Mouse (Mus musculus): ENCODE data around the gene Mfsd4a. TPM values are rescaled to one million over a fixed set of nuclear protein-coding genes. Genes with fewer than 3 reads are reported as not detected.

The Mfsd4a gene
- total RNA-seq, 4 experiments from 2014 or later: 11.6 to 17.4 (median 14.7) TPM

DNA sequence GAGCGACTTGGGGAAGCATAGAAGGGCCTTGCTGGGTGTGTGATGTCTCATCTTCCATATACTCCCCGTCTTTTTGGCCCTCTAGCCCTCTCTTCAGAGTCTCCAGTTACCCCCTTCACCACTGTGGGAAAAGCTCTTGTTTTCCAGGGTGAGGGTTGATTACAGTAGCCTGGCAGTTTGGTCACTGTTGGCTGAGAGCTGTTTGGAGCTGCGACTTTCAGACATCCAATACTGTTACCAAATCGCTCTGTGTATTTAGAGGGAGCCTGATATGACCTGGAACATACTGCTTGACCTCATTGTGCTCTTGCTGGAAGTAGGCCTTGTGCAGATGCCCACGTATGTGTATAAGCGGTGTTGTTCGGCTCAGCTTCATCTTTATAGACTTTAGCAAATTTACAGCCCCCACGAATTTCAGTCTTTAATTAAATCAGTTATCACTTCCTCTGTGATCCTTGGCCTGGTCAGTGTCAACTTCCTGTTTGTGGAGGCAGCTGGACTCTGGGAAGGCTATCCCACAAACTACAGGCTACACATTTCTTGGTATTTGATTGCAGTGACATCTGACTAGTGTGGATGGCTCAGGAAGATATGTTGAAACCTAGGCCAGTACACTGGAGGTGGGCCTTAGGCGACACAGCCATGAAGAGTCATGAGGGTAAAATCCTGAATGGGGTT is 77.6 kb downstream of the Mfsd4a start:
- DNase-seq (ENCODE audit: low spot score in 2 of 2): no peak

DNA sequence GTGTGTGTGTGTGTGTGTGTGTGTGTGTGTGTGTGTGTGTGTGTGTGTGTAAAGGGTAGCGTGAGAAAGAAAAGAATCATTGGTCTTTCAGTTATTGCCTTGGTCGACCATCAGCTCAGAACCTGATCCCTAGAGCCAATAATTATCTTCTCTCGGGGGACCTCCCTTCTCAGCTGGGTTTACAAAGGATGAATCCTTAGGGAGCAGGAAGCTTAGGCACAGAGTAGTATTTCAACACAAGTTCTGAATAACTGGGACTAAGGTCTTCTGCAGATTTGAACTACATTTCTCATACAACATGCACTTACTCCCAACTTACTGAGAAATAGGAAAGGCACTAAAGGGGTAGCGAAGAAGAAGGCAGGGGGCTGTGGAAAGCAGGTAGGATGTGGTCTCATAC is 78.4 kb downstream of the Mfsd4a start:
- DNase-seq (ENCODE audit: low spot score in 2 of 2): no peak

DNA sequence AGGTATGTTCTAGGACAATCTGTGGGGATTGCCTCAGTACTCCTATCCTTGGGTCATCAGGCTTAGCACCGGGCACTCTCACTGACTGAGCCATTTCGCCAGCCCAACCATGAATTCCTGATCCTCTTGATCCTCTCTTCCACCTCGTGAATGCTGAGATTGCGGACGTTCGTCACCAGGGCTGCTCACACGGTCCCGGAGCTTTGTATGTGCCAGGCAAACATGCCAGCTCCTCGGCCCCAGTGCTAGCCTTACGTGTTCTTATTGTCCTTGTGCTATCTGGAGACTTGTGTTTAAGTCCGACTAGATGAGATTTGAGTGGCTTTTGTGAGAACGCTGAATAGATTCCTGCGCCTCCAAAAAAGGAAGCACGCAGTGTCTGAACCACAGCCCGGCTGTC is 80.4 kb downstream of the Mfsd4a start:
- no peak for DNase-seq (ENCODE audit: low spot score in 2 of 2)

DNA sequence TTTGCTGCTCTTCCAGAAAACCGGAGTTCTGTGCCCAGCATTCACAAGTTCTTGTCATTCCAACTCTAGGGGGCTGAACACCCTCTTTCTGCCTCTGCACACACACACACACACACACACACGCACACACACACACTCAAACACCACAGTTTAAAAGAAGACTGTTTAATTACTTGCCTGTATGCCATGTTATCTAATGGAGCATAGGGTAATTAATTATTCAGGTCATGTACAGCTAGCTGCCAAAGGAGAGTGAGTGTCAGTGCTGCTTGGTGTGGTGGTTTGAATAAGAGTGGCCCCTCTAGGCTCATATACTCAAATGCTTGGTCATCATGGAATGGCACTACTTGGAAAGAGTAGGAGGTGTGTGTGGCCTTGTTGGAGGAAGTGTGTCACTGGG is 84.1 kb downstream of the Mfsd4a start:
- no peak for DNase-seq (ENCODE audit: low spot score in 2 of 2)

DNA sequence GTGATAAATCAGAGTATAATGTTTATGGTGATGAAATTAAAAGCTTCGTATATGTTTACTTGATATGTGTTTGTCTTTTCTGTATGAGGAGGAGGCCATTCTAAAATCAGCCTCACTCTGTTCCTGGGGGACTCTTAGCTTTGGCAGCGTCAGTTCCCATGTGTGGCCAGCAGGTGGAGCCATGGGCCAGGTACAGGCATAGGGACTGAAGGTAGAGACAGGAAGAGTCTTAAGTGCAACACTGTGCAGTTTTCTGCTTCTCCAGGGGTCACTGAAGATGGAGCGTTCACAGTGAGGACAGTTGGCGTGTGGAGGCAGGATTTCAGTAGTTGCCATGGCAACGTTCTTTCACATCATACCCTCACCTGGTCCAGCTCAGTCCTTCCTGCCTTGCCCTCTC is 85.0 kb downstream of the Mfsd4a start:
- peak; percentile 49 to 55 for DNase-seq (ENCODE audit: low spot score in 2 of 2)

DNA sequence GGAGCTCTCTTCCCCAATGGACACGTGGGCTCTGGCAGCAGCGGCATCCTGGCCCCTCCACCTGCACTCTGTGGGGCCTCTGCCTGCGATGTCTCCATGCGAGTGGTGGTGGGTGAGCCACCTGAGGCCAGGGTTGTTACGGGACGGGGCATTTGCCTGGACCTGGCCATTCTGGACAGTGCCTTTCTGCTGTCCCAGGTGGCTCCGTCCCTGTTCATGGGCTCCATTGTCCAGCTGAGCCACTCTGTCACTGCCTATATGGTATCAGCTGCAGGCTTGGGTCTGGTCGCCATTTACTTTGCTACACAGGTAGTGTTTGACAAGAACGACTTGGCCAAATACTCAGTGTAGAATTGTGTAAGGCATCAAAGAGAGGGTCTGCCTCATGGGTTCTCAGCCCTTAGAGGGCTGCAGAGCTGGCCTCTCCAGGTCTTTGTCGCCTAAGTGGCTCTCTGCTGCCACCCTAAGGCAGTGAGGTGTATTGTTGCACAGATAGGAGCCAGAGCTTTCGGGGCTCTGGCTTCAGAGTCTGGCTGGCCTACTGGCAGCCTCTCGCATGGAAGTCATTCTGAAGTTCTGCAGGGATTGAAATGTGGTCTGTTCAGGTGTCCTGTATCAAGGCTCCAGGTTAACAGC is 86.4 kb downstream of the Mfsd4a start:
- peak; percentile 51 to 52 for DNase-seq (ENCODE audit: low spot score in 2 of 2)

DNA sequence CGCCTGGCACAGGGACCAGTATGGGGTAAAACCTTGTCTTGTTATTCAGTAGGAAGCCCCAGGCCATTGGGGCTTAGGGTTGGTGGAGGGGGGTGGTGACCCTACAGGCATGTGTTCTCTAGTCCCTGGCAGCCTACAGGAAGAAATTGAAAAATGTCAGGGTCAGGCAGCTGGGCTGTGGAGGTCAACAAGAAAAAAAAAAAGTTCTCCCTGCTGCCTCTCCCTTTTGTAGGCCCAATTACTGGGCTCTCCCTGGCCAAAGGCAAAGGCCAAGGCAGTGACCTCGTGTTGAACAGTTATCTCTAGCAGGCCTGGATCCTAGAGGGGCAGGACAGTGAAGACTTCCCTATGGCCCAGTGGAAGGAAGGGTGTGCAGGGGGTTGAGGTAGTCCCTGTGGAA is 87.4 kb downstream of the Mfsd4a start:
- no peak for DNase-seq (ENCODE audit: low spot score in 2 of 2)

DNA sequence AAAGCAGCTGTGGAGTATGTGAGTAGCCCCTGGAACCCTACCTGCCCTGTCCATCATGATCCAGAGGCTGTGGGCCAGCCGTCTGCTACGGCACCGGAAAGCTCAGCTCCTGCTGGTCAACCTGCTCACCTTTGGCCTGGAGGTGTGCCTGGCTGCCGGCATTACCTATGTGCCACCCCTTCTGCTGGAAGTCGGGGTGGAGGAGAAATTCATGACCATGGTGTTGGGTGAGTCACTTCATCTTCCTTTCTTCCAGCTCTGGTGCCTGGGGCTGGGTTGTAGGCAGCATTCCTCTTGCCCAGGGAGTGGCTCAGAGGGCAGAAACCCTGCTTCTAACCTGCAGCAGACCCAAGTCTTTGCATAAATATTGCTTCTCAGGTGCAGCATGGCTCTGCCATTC is 91.0 kb downstream of the Mfsd4a start:
- no peak for DNase-seq (ENCODE audit: low spot score in 2 of 2)

DNA sequence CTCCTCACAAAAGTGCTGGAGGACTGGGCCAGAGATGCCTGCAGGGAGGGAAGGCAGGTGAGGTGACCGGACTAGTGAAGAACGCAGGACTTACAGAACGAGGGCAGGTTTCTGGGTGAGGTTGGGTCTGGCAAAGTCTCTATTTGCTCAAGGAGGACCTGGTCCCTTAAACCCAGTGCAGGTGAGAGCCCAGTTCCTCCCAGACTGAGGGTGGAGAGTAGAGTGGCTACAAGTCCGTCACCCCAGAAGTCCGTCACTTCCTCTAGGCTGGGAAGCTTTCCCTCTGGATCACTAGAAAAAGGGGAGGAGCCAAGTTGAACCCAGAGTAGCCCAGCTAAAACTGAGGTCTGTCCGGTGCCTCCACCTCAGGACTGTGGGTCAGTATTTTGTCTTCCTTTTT is 93.9 kb downstream of the Mfsd4a start:
- DNase-seq (ENCODE audit: low spot score in 2 of 2): no peak

Other genes with a start within 250 kb of the Mfsd4a start
- gene Slc41a1, start 240.6 kb downstream of the Mfsd4a start, total RNA-seq (2022): 10 to 100 TPM; 25.0 to 42.3 (median 39.1) TPM
- gene Rab29, start 200.8 kb downstream of the Mfsd4a start, total RNA-seq (2022): 1 to 10 TPM; 4.8 to 5.2 (median 4.9) TPM
- gene Nucks1, start 157.5 kb downstream of the Mfsd4a start, total RNA-seq (2022): 10 to 100 TPM; 73.0 to 79.7 (median 76.5) TPM
- 1 to 10 TPM; 1.2 to 1.4 (median 1.3) TPM for gene Slc45a3, start 105.1 kb downstream of the Mfsd4a start, total RNA-seq (2022)
- 10 to 100 TPM; 80.0 to 96.0 (median 85.7) TPM for gene Elk4, start 60.5 kb downstream of the Mfsd4a start, total RNA-seq (2022)
- gene Cdk18, start 71.6 kb upstream of the Mfsd4a start, total RNA-seq (2022): 1 to 10 TPM; 4.2 to 6.7 (median 4.2) TPM
- gene Lemd1, start 123.4 kb upstream of the Mfsd4a start, total RNA-seq (2022): under 1 TPM in 1 of 4 experiments, not detected in 3; 0.19 TPM
- not detected for gene AC124108.1, start 123.4 kb upstream of the Mfsd4a start, total RNA-seq (2022)
- gene Gm10188, start 161.7 kb upstream of the Mfsd4a start, total RNA-seq (2022): not detected
- gene Klhdc8a, start 230.6 kb upstream of the Mfsd4a start, total RNA-seq (2022): under 1 TPM; 0.07 to 0.32 (median 0.17) TPM
- under 1 TPM; 0.45 to 0.94 (median 0.52) TPM for gene Nuak2, start 248.1 kb upstream of the Mfsd4a start, total RNA-seq (2022)

Data from gastrocnemius, adult 8-10 months (tissue).